Mouse (Mus musculus) embryonic fibroblast, embryonic 13.5 days (primary cell): ENCODE measurements around the gene Dcp1b.

Experiments used
- CTCF ChIP-seq: IDR thresholded peaks from 2 replicates; pipeline ENCODE4 v1.5.1; 2011; ENCODE audit warnings: mild to moderate bottlenecking, control low read depth, low read length, moderate library complexity, borderline replicate concordance; ENCODE audit not compliant: insufficient read depth
- POLR2A ChIP-seq: IDR thresholded peaks from 2 replicates; pipeline ENCODE4 v1.6.1; 2011; ENCODE audit warnings: low read depth, mild to moderate bottlenecking, control low read depth, low read length, moderate library complexity

DNA sequence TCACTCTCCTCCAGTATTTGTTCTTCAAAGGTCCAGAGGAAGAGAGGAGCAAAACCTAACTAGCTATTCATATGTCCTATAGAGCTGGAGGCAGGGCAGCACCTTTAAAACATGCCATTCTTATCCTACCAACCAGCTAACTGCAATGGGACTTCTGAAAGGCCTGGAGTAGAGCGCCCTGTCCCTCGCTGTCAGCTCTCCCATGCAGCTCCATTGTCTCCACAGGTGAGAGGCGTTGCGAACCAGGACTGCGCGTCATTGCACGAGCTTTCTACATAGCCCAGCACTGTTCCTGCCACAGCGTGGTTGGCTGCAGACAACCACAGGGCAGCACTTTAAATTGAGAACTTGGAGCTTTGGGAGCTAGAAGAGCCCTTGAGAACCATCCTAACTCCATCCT, 46.5 kb upstream of the Dcp1b start:
- TF ChIP-seq CTCF: no peak
- TF ChIP-seq POLR2A: no peak
